Mouse (Mus musculus): ENCODE results near the gene Tarsl2.

The Tarsl2 gene

GRCm38 (mm10) chr7:65714304-65714703 lies 69.6 kb downstream of the Tarsl2 start:
- no peak for ATAC-seq (ENCODE audit: insufficient number of reproducible peaks, low FRiP score, low TSS enrichment)

GRCm38 (mm10) chr7:65734024-65734423 lies 89.3 kb downstream of the Tarsl2 start:
- peak; percentile 49; the same call in 1 of the 2 replicates for ATAC-seq (ENCODE audit: insufficient number of reproducible peaks, low FRiP score, low TSS enrichment)

- no peak for ATAC-seq (ENCODE audit: insufficient number of reproducible peaks, low FRiP score, low TSS enrichment)
Observed at GRCm38 (mm10) chr7:65735261-65735660, 90.6 kb downstream of the Tarsl2 start.

- ATAC-seq (ENCODE audit: insufficient number of reproducible peaks, low FRiP score, low TSS enrichment): no peak
Observed at GRCm38 (mm10) chr7:65737286-65738040, 92.8 kb downstream of the Tarsl2 start.
